Mouse (Mus musculus) left cerebral cortex, postnatal 36 days (tissue): ENCODE measurements around the gene Arhgef33. TPM values are rescaled to one million over a fixed set of nuclear protein-coding genes. Genes with fewer than 3 reads are reported as not detected.
A peak's percentile ranks its signal among the peaks of the same experiment; 100 is the strongest.
"Not testable (repeated sequence)": the region's sequence is repeated elsewhere in the genome, so short reads cannot be mapped to it uniquely, and the experiment has no call there.

Experiments used
- DNase-seq, 2 experiments: peaks; one replicate each; pipeline ENCODE4 v3.0.0; 2021 to 2022; ENCODE audit warnings: low spot score in 2 of 2, mixed read lengths in 1 of 2
- intact Hi-C: fragments of 180-260 bp; cut with DNase I; formaldehyde crosslinking; loops from one replicate; pipeline ENCODE4 v1.15.1; 2025
- total RNA-seq, 2 experiments: library from RNA; stranded (reverse); gene quantifications; 2 replicates each; pipeline ENCODE4 v1.2.3; 2021

Arhgef33 gene
- total RNA-seq, result 1 to 10 TPM; 2.4 to 3.4 TPM

GRCm38 (mm10) chr17:80307251-80307650 is at the start of gene Arhgef33:
TSS of gene Arhgef33 (plus strand) at chr17:80307407.
- intact Hi-C loops, result no loop called here
- no peak for DNase-seq

GRCm38 (mm10) chr17:80267065-80267464 is 40.1 kb upstream of the Arhgef33 start:
- intact Hi-C loops, result no loop called here

GRCm38 (mm10) chr17:80268151-80268550 is 39.1 kb upstream of the Arhgef33 start:
- intact Hi-C loops, result no loop called here
- no peak for DNase-seq

More at GRCm38 (mm10) chr17:80267065-80267464, 40.1 kb upstream of the Arhgef33 start:
- no peak for DNase-seq

- intact Hi-C loops, DNase-seq: not testable (repeated sequence)
Observed at GRCm38 (mm10) chr17:80270622-80271021, 36.6 kb upstream of the Arhgef33 start.

GRCm38 (mm10) chr17:80278255-80278654 is 29.0 kb upstream of the Arhgef33 start:
- no peak for DNase-seq
- intact Hi-C loops, result no loop called here

GRCm38 (mm10) chr17:80279340-80280070 is 27.7 kb upstream of the Arhgef33 start:
- DNase-seq, result no peak
- intact Hi-C loops, result no loop called here

GRCm38 (mm10) chr17:80284446-80284845 is 22.8 kb upstream of the Arhgef33 start:
- intact Hi-C loops, result no loop called here
- DNase-seq, result no peak

- DNase-seq, result no peak
- intact Hi-C loops, result loop anchor here (2.0 kb wide), 1 partner anchor 195 kb away; no protein-coding TSS in a partner anchor
Observed at GRCm38 (mm10) chr17:80288012-80288411, 19.2 kb upstream of the Arhgef33 start.

GRCm38 (mm10) chr17:80289280-80290073 is 17.7 kb upstream of the Arhgef33 start:
- DNase-seq, result no peak
- intact Hi-C loops, result loop anchor here (2.0 to 5.0 kb wide), 4 partner anchors 43 to 271 kb away; partner anchors contain the start of gene Gm10190

GRCm38 (mm10) chr17:80290074-80290657 is 17.0 kb upstream of the Arhgef33 start, which contains the start of the genes Morn2 and Dhx57:
TSS of gene Morn2 (plus strand) at chr17:80290203.
TSS of gene Dhx57 (minus strand) at chr17:80290476.
- intact Hi-C loops, result loop anchor here (2.0 to 5.0 kb wide), 3 partner anchors 42 to 271 kb away; partner anchors contain the start of gene Gm10190
- peak; percentile 97 for DNase-seq

- DNase-seq, result no peak
- intact Hi-C loops, result loop anchor here (2.0 to 5.0 kb wide), 3 partner anchors 41 to 270 kb away; partner anchors contain the start of gene Gm10190
Observed at GRCm38 (mm10) chr17:80291148-80291547, 16.1 kb upstream of the Arhgef33 start.

- intact Hi-C loops, result no loop called here
- no peak for DNase-seq
Observed at GRCm38 (mm10) chr17:80295258-80295657, 11.9 kb upstream of the Arhgef33 start.

- DNase-seq, result no peak
- intact Hi-C loops, result no loop called here
Observed at GRCm38 (mm10) chr17:80298844-80299243, 8.4 kb upstream of the Arhgef33 start.

GRCm38 (mm10) chr17:80311761-80312160 is 4.6 kb downstream of the Arhgef33 start:
- no peak for DNase-seq
- intact Hi-C loops, result no loop called here

- intact Hi-C loops, result no loop called here
- no peak for DNase-seq
Observed at GRCm38 (mm10) chr17:80312405-80312804, 5.2 kb downstream of the Arhgef33 start.

- intact Hi-C loops, result no loop called here
- DNase-seq, result no peak
Observed at GRCm38 (mm10) chr17:80322228-80322627, 15.0 kb downstream of the Arhgef33 start.

GRCm38 (mm10) chr17:80323015-80323414 is 15.8 kb downstream of the Arhgef33 start:
- DNase-seq, result no peak
- intact Hi-C loops, result no loop called here

- intact Hi-C loops, result no loop called here
- DNase-seq, result no peak
Observed at GRCm38 (mm10) chr17:80323658-80324057, 16.5 kb downstream of the Arhgef33 start.

GRCm38 (mm10) chr17:80324521-80324920 is 17.3 kb downstream of the Arhgef33 start:
- intact Hi-C loops, result no loop called here

GRCm38 (mm10) chr17:80325456-80325855 is 18.2 kb downstream of the Arhgef33 start:
- no peak for DNase-seq
- intact Hi-C loops, result no loop called here

More at GRCm38 (mm10) chr17:80324521-80324920, 17.3 kb downstream of the Arhgef33 start:
- DNase-seq, result no peak
